In the genomic region with DNA sequence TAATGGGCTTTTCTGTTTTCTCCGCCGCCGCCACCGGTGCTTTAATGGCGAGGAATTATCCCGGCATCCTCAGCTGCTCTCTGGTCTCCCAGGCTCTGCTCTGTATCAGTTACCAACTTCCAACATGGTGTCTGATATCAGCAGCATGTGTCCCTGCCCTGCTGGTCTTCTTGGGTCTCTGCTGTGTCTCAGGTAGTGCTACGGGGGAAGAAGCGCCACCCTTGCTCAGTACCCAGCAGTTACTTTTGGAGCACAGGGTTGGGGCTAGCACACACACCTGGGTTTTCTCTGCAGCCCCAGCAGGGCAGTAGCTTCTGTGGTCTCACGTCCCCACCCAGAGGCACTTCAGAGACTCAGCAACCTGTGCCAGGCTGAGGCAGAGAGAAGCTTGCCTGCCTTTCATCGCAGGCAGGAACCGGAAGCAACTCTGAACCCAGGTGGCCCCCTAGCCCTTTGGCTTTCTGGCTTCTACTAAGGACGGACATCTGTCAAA, we compare ENCODE assay signal across 8 mouse cellular contexts. TPM values are rescaled to one million over a fixed set of nuclear protein-coding genes. Genes with fewer than 3 reads are reported as not detected.
DNase-seq lines count a peak whose midpoint lies in the region; ATAC-seq and TF ChIP-seq lines count a peak whose summit lies in the region.

No protein-coding gene starts in this region.

- H3K4me3 ChIP-seq in forebrain, postnatal 0 days (ENCODE audit: low read depth, low read length): peak overlapping the region; percentile 35
- H3K4me3 ChIP-seq in limb, embryonic 12.5 days (replicated peaks): peak overlapping the region; percentile 49
- H3K4me3 ChIP-seq in midbrain, embryonic 14.5 days (replicated peaks; ENCODE audit: low read depth, low read length): peak overlapping the region; percentile 40

- H3K36me3 ChIP-seq in forebrain, postnatal 0 days (ENCODE audit: insufficient read depth): peaks cover 12% of the 10 kb centered on the region; the same call in 1 of the 2 replicates
- H3K36me3 ChIP-seq in limb, embryonic 12.5 days: no peaks in the 10 kb centered on the region
- H3K36me3 ChIP-seq in midbrain, embryonic 14.5 days (ENCODE audit: control insufficient read depth, insufficient read depth, low read length): no peaks in the 10 kb centered on the region

- DNase-seq in cerebellum, adult 8-10 months: no peak
- DNase-seq in ZHBTc4 (ENCODE audit: low read depth, low spot score): peak; percentile 54
- no peak for DNase-seq in forebrain, postnatal 0 days
- DNase-seq in midbrain, embryonic 14.5 days: peak; percentile 51
- DNase-seq in thymus, postnatal 14 days: peak; percentile 80
- no peak for DNase-seq in layer of hippocampus, adult 9-11 months

- peak overlapping the region; percentile 48 for H3K9ac ChIP-seq in forebrain, postnatal 0 days
- H3K9ac ChIP-seq in limb, embryonic 12.5 days (replicated peaks): peak overlapping the region; percentile 52
- H3K9ac ChIP-seq in midbrain, embryonic 14.5 days (replicated peaks; ENCODE audit: low read length): peak overlapping the region; percentile 55

- no peaks in the 10 kb centered on the region for H3K27me3 ChIP-seq in forebrain, postnatal 0 days (ENCODE audit: insufficient read depth, low read length)
- no peaks in the 10 kb centered on the region for H3K27me3 ChIP-seq in limb, embryonic 12.5 days
- no peaks in the 10 kb centered on the region for H3K27me3 ChIP-seq in midbrain, embryonic 14.5 days (ENCODE audit: control insufficient read depth, insufficient read depth, low read length)

- H3K27ac ChIP-seq in forebrain, postnatal 0 days (ENCODE audit: low read depth, low read length): no peak overlapping the region
- peak overlapping the region; percentile 70 for H3K27ac ChIP-seq in limb, embryonic 12.5 days
- H3K27ac ChIP-seq in midbrain, embryonic 14.5 days (replicated peaks; ENCODE audit: low read depth, low read length): peak overlapping the region; percentile 73

- H3K4me1 ChIP-seq in forebrain, postnatal 0 days (ENCODE audit: insufficient read depth): no peaks in the 10 kb centered on the region
- peaks cover 13% of the 10 kb centered on the region for H3K4me1 ChIP-seq in limb, embryonic 12.5 days (replicated peaks)
- H3K4me1 ChIP-seq in midbrain, embryonic 14.5 days (ENCODE audit: control insufficient read depth, insufficient read depth, low read length): no peaks in the 10 kb centered on the region; the same call in 1 of the 2 replicates

- 0 out of 2 replicates have a peak, but pooled peaks cover 5% of the 10 kb centered on the region for H3K9me3 ChIP-seq in forebrain, postnatal 0 days (ENCODE audit: low read length)
- H3K9me3 ChIP-seq in limb, embryonic 12.5 days: peaks cover 8% of the 10 kb centered on the region; the same call in 1 of the 2 replicates
- H3K9me3 ChIP-seq in midbrain, embryonic 14.5 days (ENCODE audit: control insufficient read depth, low read length): no peaks in the 10 kb centered on the region

- TF ChIP-seq CTCF in forebrain, postnatal 0 days (IDR thresholded peaks at IDR 0.05; ENCODE audit: low read depth): peak; percentile 31; the same call in 1 of the 2 replicates

- H3K4me2 ChIP-seq in forebrain, postnatal 0 days (ENCODE audit: low read depth): peak overlapping the region; percentile 69
- H3K4me2 ChIP-seq in limb, embryonic 12.5 days: peak overlapping the region; percentile 71
- peak overlapping the region; percentile 59 for H3K4me2 ChIP-seq in midbrain, embryonic 14.5 days (ENCODE audit: low read length)

- peak; percentile 50 for ATAC-seq in cerebellum, adult (ENCODE audit: insufficient number of reproducible peaks, low FRiP score, low TSS enrichment)
- ATAC-seq in forebrain, postnatal 0 days: peak; percentile 67
- peak; percentile 53; the same call in 1 of the 2 replicates for ATAC-seq in limb, embryonic 12.5 days (ENCODE audit: insufficient number of reproducible peaks, insufficient read depth, low FRiP score, low TSS enrichment, low read depth)
- ATAC-seq in midbrain, embryonic 14.5 days (ENCODE audit: low FRiP score, low TSS enrichment): peak; percentile 64; the same call in 1 of the 2 replicates

- WGBS in forebrain, postnatal 0 days: 14% methylated on average over 12 of the region's 12 CpGs
- WGBS in limb, embryonic 12.5 days: 8% methylated on average over 12 of the region's 12 CpGs
- 17% methylated on average over 12 of the region's 12 CpGs for WGBS in midbrain, embryonic 14.5 days

RNA-seq across cellular contexts. Expression of a gene that starts 26.9 kb away (rescaled TPM):
- total RNA-seq in forebrain, postnatal 0 days (2014; rRNA removed): 1.8 and 3.2 TPM in 2 replicates
- polyA plus RNA-seq in forebrain, postnatal 0 days (2015; fragmentation: Nextera tagmentation; extraction: Ambion mirVana): 7.1 and 7.3 TPM in 2 replicates
- 4.0 and 6.0 TPM in 2 replicates for polyA plus RNA-seq in limb, embryonic 12.5 days (2016; fragmentation: Nextera tagmentation; extraction: Ambion mirVana)
- polyA plus RNA-seq in midbrain, embryonic 14.5 days (2014; fragmentation: Nextera tagmentation; extraction: Ambion mirVana): 2.0 and 2.1 TPM in 2 replicates

RNA-seq across cellular contexts. Expression of a gene that starts 37.0 kb away (rescaled TPM):
- total RNA-seq in forebrain, postnatal 0 days (2014; rRNA removed): 18.9 and 22.8 TPM in 2 replicates
- polyA plus RNA-seq in forebrain, postnatal 0 days (2015; fragmentation: Nextera tagmentation; extraction: Ambion mirVana): 16.0 and 17.9 TPM in 2 replicates
- 10.3 and 10.7 TPM in 2 replicates for polyA plus RNA-seq in limb, embryonic 12.5 days (2016; fragmentation: Nextera tagmentation; extraction: Ambion mirVana)
- 12.9 and 13.7 TPM in 2 replicates for polyA plus RNA-seq in midbrain, embryonic 14.5 days (2014; fragmentation: Nextera tagmentation; extraction: Ambion mirVana)

Comparison
In these comparisons a context has a peak if more than half of its experiments do, and no peak if none do; other contexts are left out.
1. DNase-seq: peak in ZHBTc4 (single experiment), midbrain, embryonic 14.5 days (single experiment) and thymus, postnatal 14 days (single experiment); none in cerebellum, adult 8-10 months (single experiment), forebrain, postnatal 0 days (single experiment) and layer of hippocampus, adult 9-11 months (single experiment).
2. Peak in every context shown above with its lines, with median percentiles within 50 percentile points of each other: ATAC-seq, H3K4me2 ChIP-seq, H3K4me3 ChIP-seq and H3K9ac ChIP-seq.